Mouse (Mus musculus) myocyte (in vitro differentiated cells): Measurements from ENCODE around the gene Kidins220.

Experiments
- CEBPB ChIP-seq: IDR thresholded peaks from 2 replicates; pipeline ENCODE4 v1.6.1; 2011; ENCODE audit warnings: mild to moderate bottlenecking, moderate library complexity; ENCODE audit not compliant: poor library complexity, insufficient read depth, severe bottlenecking
- E2F4 ChIP-seq: IDR thresholded peaks from one replicate; pipeline ENCODE4 v1.6.1; 2011; ENCODE audit warnings: mild to moderate bottlenecking, control low read depth, moderate library complexity; ENCODE audit not compliant: insufficient read depth
- MAX ChIP-seq: IDR thresholded peaks from one replicate; pipeline ENCODE4 v1.6.1; 2011; ENCODE audit warnings: low read depth, mild to moderate bottlenecking, control low read depth
- MYOD1 ChIP-seq, 3 experiments: IDR thresholded peaks; one replicate each; pipeline ENCODE4 v1.6.1; 2011; ENCODE audit warnings: control low read depth in 2 of 3, low read depth in 2 of 3, mild to moderate bottlenecking in 2 of 3, moderate library complexity in 1 of 3; ENCODE audit not compliant: insufficient read length in 2 of 3, control insufficient read depth in 1 of 3
- POLR2A ChIP-seq: IDR thresholded peaks from one replicate; pipeline ENCODE4 v1.6.1; 2011; ENCODE audit warnings: low read depth, mild to moderate bottlenecking, control low read depth, moderate library complexity; ENCODE audit not compliant: insufficient read length
- POLR2AphosphoS2 ChIP-seq: IDR thresholded peaks from one replicate; pipeline ENCODE4 v1.6.1; 2011; ENCODE audit warnings: low read depth, control low read depth; ENCODE audit not compliant: insufficient read length
- SRF ChIP-seq: IDR thresholded peaks from one replicate; pipeline ENCODE4 v1.6.1; 2011; ENCODE audit warnings: low read depth; ENCODE audit not compliant: control insufficient read depth, insufficient read length
- TCF12 ChIP-seq: IDR thresholded peaks from one replicate; pipeline ENCODE4 v1.6.1; 2011; ENCODE audit warnings: mild to moderate bottlenecking, control low read depth; ENCODE audit not compliant: poor library complexity, insufficient read depth, severe bottlenecking

- TF ChIP-seq POLR2A (no peak), TCF12 (no peak), CEBPB (no peak), E2F4 (no peak), MYOD1 (IDR thresholded peaks at IDR 0.05; ENCODE audit: control insufficient read depth in 1 of 3, insufficient read length in 2 of 3, low read depth in 2 of 3) (no peak), MAX (no peak), SRF (no peak), POLR2AphosphoS2 (no peak)
Measured at GRCm38 (mm10) chr12:24973586-24973985, 1.1 kb upstream of the Kidins220 start.
